Mouse (Mus musculus): ENCODE measurements around the gene Gm13539.

GRCm38 (mm10) chr2:25773507-25773906 lies 8.6 kb upstream of the Gm13539 start:
- TF ChIP-seq CTCF (IDR thresholded peaks at IDR 0.05; ENCODE audit: low read depth, low read length) (no peak), POLR2A (IDR thresholded peaks at IDR 0.05; ENCODE audit: insufficient read depth, low read length) (no peak), EP300 (IDR thresholded peaks at IDR 0.05; ENCODE audit: insufficient read depth, low read depth, low read length) (no peak)
